Mouse (Mus musculus) layer of hippocampus, adult 18-20 months (tissue): ENCODE results near the gene Fcer1g. TPM values are rescaled to one million over a fixed set of nuclear protein-coding genes. Genes with fewer than 3 reads are reported as not detected.

Experiments used
- DNase-seq, 2 experiments: peaks; one replicate each; pipeline ENCODE4 v3.0.0; 2022; ENCODE audit warnings: low spot score in 2 of 2
- total RNA-seq, 2 experiments: library from RNA; stranded (reverse); gene quantifications; 2 replicates each; pipeline ENCODE4 v1.2.3; 2021

Gene Fcer1g
- total RNA-seq, 2 experiments from 2014 or later = 16.3 to 20.8 TPM

DNA sequence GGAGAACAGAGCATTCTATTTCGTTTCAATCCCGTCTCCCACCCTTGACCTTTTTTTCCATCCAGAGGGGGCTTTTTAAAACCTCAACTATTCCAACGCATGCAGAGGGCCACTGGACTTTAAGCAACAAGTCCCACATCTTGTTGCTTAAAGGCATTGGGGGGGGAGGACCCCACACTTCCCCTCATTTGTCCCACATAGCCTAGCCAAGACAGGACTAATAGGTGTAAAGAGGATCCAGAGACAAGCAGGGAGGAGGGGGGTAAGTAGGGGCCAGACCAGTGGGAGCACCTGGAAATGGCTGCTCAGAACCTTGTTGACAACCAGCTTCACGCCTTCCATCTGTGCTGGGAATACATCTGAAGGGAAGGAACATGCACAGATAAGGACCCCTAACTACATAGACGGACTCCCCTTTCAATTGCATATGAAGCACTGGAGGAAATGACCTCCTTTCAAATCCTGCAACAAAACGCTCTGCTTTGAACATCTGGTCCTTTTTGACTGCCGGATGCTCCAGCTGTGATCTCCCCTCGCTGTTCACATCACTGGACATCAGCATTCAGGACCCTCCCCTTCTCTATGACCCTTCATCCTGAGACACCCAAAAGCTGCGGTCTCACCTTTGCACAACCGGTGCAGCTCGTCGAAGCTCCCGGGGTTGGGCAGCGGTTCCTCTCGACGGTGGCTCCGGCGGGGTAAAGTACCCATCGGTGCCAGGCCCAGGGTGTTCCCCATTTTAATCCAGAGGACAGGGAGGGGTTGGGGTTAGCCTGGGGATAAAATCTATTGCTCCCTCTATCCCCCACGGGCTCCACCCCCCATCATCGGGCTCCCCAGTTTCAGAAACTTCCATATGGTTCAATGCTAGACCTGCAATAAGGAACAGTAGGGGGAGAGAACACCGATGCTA is 12.6 kb downstream of the Fcer1g start:
- peak in 1 of 2 experiments; percentile 23 for DNase-seq

DNA sequence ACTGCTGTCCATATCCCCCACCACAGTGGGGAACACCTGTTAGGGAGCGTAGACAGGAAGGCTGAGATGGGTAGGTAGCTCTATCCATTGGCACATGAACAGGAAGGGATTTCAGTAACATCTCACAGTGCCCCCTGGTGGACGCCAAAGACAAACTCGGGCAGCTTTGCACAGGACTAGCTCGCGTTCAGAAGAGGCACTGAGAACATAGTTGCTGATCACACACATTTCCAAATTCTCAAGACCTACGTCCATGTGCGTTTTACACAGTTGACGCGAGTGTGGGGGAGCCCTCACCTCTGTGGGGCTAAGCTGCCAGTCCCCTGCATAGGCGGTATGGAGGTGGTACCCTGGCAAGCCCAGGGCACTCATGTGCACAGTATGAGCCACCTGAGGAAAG is 13.3 kb downstream of the Fcer1g start:
- peak; percentile 82 to 92 for DNase-seq

DNA sequence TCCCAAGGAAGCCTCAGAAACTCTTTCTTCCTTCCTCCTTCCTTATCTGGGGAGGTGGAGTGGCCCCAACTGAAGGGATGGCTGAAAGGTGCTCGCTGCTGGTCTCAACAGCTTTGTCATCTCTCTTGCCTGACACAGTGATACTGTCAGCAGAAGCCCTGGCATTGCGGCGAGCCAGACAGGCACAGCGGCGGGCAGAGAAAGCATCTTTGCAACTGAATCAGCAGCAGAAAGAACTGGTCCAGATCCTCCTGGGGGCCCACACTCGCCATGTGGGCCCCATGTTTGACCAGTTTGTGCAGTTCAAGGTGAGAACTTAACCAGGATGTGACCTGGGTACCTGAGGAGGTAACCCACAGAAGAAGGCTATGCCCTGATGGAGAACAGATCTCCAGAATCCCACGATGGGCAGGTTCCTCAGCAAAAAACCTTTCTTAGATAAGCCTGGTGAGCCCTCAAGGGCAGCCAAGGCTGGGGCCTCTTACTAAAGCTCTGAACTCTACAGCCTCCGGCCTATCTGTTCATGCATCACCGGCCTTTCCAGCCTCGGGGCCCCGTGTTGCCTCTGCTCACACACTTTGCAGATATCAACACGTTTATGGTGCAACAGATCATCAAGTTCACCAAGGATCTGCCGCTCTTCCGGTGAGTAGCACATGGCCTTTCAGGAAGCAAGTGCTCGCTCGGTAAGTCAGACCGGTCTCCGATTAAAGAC is 17.8 kb downstream of the Fcer1g start:
- DNase-seq = no peak

DNA sequence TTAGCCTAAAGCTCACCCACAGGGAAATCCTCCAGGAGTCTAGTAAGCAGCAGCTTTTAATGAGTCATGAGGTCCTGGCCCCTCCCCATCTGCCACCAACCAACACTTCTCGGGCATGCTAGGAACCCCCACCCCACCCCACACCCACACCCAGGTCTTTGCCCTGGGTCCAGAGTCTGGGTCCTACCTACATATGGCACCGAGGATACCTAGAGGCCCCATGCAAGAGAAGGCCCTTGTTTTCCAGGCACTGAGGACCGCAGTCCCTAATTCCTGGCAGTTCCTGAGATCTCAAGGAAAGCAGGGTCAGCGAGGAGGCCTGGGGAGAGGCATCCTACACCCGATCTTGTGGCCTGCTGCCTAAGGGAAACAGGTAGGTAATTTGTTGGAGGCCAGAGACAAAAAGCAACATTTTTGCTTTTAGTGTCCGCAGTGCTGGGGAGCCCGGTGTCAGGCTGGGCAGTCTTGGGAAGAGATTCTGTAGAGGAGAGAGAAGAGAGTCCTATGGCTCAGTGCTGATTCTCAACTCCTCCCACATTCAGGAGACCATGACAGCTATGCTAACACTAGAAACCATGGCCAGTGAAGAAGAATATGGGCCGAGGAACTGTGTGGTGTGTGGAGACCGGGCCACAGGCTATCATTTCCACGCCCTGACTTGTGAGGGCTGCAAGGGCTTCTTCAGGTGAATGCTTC is 20.2 kb downstream of the Fcer1g start, which contains the start of gene Nr1i3:
Nr1i3 (plus strand) TSS at position 170 of the 696 bp plus-strand sequence.
- DNase-seq = no peak

DNA sequence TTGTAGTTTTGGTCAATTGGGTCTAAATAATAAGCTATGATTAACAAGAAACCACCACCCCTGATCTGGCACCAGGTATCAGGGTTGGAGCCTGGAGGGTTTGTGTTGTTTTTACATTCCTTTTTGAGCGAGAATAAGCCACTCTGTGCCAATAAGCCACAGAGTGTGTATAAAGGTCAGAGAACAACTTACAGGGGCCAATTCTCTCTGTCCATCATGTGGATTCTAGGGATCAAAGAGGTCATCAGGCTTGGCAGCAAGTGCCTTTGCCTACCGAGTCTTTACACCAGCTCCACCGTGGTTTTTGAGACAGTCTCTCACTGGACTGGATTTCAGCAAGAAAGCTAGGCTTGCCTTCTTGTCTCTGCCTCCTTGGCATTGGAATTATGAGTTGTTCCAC is 21.3 kb downstream of the Fcer1g start:
- no peak for DNase-seq

DNA sequence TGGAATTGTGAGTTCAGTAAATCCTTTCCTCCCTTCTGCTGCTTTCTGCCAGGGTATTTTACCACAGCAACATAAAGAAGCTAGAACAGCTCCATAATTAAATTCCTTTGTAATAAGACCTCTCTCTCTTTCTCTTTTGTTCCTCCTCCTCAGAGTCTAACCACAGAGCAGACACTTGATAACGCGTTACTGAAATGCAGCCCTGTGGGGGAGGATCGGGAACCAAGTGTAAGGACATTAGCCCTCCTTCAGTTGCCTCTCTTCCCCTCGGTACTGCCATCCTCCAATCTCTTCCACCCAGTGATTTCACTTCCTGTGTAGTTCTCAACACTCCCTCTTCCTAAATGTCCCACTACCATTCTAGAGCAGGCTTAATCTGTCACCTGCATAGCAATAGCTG is 24.8 kb downstream of the Fcer1g start:
- DNase-seq = no peak

DNA sequence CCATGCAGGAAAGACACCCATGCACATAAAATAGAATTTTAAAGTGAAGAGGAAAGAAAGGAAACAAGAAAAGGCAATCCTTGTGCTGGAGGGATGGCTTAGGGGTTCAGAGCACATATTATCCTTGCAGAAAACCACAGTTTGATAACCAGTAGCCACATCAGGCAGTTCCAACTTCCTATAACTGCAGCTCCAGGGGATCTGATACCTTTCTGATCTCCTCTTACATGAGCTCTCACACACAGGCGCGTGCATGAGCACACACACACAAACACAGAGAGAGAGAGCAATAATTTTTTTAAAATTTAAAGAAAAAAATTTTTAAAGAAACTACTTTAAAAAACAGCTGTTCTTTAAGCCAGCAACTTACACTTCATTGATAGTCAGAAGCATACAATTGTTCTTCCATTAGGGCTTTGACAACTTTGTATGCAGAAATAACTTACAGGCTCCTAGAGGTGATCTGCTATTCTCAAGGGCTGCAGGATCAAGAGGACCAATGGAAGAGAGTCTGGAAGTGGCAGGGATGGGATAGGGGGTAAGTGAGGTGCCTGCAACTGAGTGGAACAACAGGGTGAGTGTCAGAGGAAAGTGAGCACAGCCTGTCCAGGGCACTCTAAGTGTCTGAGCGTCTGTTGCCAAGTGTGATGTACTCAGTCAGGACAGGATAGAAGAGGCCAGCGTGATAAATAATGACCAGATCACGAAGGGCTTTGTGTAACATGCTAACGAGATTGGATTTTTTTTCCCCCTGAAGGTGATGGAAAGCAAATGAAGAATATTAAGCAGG is 28.3 kb downstream of the Fcer1g start:
- no peak for DNase-seq

DNA sequence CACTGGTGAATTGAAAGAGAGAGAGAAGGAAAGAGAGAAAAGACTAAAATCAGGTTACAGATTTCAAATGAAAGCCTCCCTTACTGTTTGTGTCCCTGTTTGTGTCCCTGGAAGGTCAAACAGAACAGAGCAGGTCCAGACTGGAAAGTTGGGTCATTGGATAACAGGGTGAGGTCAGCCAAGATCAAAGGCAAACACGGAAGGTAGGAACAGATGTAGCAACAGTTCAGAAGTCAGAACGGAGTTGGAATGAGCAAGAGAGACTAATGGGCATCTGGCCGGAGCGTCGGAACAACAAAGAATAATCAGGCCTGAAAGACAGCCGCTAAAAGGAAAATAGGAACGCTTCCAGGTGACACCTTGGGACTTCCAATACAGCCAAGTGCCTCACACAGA is 29.9 kb downstream of the Fcer1g start:
- DNase-seq = no peak

DNA sequence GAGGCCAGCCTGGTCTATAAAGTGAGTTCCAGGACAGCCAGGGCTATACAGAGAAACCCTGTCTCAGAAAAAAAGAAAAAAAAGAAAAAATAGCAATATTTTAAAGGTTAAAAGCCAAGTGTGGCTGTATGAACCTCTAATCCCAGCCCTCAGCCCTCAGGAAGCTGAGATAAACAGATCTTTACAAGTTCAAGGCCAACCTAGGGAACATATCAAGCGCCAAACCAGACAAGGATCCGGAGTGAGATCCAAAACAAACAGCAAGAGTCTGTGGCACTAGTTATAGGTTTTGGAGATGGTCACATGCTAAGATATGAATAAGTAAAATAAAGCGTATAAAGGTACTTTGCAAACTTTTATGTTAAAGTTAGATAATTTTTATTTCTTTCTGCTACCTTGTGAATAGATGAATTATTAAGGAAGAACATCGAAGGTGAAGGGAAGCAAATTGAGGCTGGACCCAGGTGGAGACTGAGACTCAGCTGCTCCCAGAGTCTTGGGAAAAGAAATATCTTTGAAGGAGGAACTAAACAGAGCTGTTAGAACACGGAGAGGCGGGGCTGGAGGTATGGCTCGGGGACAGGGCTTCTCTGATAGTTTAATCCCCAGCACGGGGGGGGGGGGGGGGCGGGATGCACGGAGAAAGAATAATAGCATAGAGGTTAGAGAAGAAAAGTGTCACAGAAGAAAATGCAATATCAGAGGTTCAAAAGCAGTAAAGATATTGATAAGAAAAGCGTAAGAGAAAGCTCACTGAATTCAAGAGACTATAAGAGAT is 30.5 kb downstream of the Fcer1g start:
- DNase-seq = no peak

DNA sequence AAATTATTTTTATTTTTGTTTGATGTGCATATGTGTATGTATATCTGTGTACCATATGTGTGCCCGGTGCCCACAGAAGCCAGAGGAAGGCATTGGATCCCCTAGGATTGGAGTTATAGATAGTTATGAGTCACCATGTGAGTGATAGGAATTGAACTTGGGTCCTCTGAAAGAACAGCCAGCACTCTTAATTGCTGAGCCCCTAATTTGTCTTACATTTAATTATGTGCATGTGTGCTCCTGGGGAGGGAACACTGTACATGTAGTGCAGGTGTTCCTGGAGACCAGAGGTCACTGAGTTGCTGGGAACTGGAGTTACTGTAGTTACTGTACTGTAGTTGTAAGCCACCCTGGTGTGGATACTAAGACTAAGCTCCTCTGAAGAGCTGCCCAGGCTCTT is 33.4 kb downstream of the Fcer1g start:
- DNase-seq = no peak

DNA sequence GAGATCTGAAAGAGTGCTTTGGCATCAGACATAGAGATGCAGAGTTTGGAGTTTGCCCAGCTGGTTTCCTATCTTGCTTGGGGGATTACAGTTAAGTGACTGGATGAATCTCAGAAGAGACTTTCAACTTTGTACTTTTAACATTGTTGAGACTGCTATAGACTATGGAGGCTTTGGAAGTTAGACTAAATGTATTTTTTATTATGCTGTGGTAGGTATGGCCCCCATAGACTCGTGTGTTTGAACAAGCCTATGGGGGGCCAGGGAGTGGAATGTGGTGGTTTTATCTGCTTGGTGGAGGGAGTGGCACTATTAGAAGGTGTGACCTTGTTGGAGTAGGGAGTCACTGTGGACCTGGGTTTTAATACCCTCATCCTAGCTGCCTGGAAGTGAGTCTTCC is 34.6 kb downstream of the Fcer1g start:
- DNase-seq = no peak

DNA sequence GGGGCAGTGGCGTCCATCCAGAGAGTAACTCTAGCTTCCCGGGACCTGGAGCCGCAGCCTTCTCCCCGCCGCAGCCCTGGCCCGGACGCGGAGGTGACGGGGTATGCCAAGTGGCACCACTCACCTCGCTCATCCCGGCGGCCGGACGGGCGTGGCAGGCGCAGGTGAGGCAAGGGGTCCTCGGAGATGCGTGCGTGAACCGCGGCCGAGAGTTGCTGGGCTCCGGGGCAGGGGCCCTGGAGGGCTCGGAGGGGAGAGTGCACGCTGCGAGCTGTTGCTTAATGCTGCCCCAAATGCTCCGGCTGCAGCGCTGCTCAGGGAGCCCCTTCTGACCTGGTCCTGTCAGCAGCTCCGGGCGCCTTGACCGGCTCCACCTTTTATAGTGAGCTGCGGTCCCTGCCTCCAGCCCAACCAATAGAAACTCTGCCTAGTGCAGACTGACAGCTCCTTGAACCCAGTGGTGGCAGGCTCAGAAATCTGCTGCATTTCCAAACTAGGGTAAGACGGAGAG is 38.2 kb downstream of the Fcer1g start, which contains the start of gene Pcp4l1:
Pcp4l1 (minus strand) TSS at position 382 of the 511 bp plus-strand sequence.
- DNase-seq = peak; percentile 43 to 44

DNA sequence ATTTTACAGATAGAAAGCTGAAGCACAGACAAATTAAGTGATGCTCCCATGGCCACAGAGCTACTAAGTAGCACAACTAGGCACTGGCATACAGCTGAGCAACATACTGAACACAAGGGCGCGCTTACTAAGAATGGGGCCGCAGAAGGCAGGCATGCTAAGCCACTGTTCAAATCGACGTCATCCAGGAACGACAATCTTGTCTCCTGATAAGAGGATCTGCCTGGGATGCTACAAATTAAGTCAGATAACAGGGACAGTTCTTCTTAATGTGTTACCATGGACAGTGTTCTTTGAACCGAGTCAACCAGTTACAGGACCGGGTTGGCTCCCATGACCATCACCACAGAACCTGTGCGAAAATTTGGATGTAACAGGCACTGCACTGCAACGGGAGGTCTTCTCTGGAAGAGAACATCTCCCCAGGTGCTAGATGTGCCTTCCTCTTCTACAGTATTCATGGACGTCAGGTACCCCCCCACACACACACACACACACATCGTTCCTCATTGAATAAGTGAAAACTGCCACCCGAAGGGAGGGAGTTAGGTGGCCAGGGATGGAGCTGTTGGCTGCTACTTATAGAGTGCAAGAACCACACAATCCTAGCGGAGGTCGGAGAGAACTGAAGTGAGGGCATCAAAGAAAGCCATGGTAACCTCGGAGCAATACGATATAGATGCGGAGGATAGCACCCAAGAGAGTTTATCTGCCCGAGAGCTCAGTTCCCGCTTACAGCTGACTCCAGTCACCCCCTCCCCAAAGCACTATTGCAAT is 38.9 kb downstream of the Fcer1g start:
- no peak for DNase-seq

DNA sequence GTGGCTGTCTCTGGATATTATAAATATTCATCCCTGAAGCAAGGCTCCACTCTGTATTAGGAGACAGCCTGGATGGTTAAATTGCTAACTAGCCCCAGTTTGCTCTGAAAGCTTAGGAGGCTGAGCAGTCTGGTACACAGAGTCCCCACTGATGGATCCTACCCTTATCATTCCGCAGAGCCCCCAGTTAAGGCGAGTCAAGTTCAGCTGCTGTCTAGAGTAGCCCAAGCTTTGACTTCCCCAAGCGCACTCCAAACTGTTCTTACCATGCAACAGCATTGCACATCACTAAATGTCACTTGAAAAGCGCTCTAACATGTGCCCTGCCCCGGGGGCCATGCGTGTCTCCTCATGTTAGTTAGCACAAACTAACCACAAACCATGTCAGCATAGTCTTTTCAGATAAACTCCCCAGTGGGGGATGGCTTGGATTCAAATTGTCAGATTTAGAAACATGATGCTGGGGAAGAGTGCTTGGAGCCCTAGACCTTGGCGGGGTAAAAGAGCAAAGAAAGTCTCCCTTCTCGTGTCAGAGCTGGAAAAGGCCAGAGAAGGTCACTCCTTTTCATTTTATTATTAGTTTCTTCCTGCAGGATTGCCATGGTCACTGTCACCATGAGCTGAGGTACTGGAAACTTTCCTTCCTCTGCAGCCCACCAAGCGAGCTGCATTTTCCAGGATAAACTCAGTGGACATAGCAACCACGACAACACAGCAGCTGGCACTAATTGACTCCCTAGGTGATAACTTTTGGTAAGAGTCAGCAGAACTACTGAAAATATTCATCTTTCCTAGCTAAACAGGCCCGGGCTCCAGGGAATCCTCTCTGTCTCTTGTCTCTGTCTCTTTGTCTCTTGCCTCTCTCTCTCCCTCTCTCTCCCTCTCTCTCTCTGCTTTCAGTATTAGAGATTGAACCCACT is 40.0 kb downstream of the Fcer1g start:
- no peak for DNase-seq

DNA sequence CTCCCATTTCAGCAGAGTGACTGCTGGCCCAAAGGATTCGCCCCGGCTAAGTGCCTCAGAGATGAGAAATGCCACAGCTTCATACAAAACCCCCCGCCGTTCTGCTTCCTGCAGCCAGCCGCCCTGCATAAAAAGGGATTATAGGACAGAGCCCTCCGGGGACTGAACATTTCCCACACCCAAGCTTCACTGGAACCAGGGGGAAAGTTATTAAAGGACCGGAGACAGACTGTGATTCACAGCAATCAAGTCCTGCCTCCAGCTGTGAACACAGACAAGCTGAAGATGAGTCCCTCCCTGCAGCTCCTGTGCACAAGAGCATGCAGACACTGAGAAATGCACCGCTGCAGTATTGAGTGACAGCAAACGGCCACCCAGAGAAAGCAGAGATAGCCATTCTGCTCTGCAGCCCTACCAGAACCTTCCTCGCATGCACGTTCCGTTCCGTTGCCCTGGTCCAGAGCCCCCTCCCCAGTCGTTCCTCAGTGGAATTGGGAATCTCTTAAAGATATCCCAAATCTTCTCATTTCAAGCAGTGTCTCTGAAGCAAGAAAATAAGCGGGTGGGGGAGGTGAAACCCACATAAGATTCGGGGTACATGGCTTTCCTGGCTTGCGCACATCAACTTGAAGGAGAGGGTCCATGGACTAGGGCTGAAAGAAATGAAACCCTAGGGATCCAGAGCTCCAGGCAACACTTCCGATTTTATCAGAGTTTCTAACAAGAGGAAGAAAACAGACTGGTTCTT is 40.9 kb downstream of the Fcer1g start:
- no peak for DNase-seq

DNA sequence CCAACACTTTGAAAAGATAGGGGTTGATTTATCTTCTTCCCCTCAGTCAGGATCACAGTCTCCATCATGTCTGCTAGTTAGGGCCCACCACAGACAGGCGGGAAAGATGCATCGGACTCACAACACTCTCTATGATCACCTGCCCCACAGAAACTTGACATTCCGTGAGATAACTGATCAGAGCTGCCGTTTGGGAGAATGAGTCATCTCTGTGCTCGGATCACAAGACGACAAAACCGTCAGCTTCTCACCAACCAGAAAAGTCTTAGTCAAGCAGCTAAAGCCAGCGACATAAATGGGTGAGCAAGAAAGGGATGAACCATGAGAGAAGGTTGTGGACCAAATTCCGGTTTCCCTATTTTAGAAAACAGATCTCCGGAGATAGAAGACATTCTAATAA is 41.9 kb downstream of the Fcer1g start:
- DNase-seq = no peak

DNA sequence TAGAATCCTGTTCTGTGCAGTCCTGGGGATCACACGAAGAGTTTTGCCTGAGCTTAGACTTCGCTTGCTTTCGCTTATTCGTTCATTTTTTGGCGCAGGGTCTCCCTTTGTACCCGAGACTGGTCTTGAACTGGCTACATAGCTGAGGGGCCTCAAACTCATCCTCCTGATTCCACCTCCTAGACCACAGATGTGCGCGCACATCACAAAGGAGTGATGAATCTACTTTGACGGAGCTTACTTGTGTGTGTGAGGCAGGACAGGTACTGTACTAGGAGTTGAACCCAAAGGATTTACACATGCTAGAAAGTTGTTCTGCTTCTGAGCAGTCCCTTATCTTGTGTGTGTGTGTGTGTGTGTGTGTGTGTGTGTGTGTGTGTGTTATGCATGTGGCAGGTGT is 43.3 kb downstream of the Fcer1g start:
- DNase-seq = no peak
